Mouse (Mus musculus) kidney, adult 2 months (tissue): Measurements from ENCODE around the gene Gm28729. TPM values are rescaled to one million over a fixed set of nuclear protein-coding genes. Genes with fewer than 3 reads are reported as not detected.
"Not testable (repeated sequence)": the region's sequence is repeated elsewhere in the genome, so short reads cannot be mapped to it uniquely, and the experiment has no call there.

Experiments used
- DNase-seq: peaks from one replicate; pipeline ENCODE4 v3.0.0; 2021
- H3K27ac ChIP-seq: fragments of 200-500 bp; 2 replicates; pipeline ENCODE4 v1.5.1; 2012; ENCODE audit warnings: low read depth, low read length, control low read depth, inconsistent platforms; ENCODE audit not compliant: insufficient read depth
- H3K27me3 ChIP-seq: fragments of 200-500 bp; replicated peaks from 2 replicates; pipeline ENCODE4 v1.6.1; 2012; ENCODE audit warnings: mild to moderate bottlenecking, moderate library complexity, low read length, inconsistent platforms; ENCODE audit not compliant: control insufficient read depth, insufficient read depth
- H3K36me3 ChIP-seq: fragments of 200-500 bp; 2 replicates; pipeline ENCODE4 v1.6.1; 2012; ENCODE audit warnings: mild to moderate bottlenecking, moderate library complexity, low read length, inconsistent platforms; ENCODE audit not compliant: control insufficient read depth, insufficient read depth
- H3K4me1 ChIP-seq: fragments of 200-500 bp; 2 replicates; pipeline ENCODE4 v1.6.1; 2011; ENCODE audit warnings: low read length; ENCODE audit not compliant: control insufficient read depth, insufficient read depth
- H3K4me3 ChIP-seq: fragments of 200-500 bp; 2 replicates; pipeline ENCODE4 v1.5.1; 2011; ENCODE audit warnings: mild to moderate bottlenecking, low read depth, low read length, control low read depth; ENCODE audit not compliant: insufficient read depth
- CTCF ChIP-seq: fragments of 200-500 bp; conservative IDR thresholded peaks from 2 replicates; pipeline ENCODE4 v1.5.1; 2011; ENCODE audit warnings: low read depth, mild to moderate bottlenecking, control low read depth, low read length, moderate library complexity, mixed read lengths; ENCODE audit not compliant: insufficient read depth, insufficient read length
- POLR2A ChIP-seq: fragments of 200-500 bp; IDR thresholded peaks from one replicate; pipeline ENCODE4 v1.6.1; 2011; ENCODE audit warnings: low read depth, low read length, control low read depth
- WGBS: fragments of 180-500 bp; shearing (Covaris S2); methylation state at CpG from one replicate; pipeline ENCODE4 v1.1.7; 2018; 5-methylcytosine and 5-hydroxymethylcytosine counted together
- polyA plus RNA-seq: library from polyadenylated mRNA; depleted of rRNA; stranded (reverse); fragments of >200 nt; gene quantifications from 2 replicates; pipeline ENCODE4 v1.2.3, GENCODE M21; 2012

Gm28729 gene
- polyA plus RNA-seq, 1 experiment: not detected

GRCm38 (mm10) chr9:96483648-96484047 lies 41.4 kb downstream of the Gm28729 start:
- no peak overlapping the region for H3K27ac ChIP-seq
- 58% methylated on average over 2 of the region's 2 CpGs for WGBS
- no peak for DNase-seq
- H3K27me3 ChIP-seq: no peaks in the 10 kb centered on the region
- TF ChIP-seq CTCF: no peak
- TF ChIP-seq POLR2A: no peak
- no peak overlapping the region for H3K4me3 ChIP-seq
- no peaks in the 10 kb centered on the region for H3K36me3 ChIP-seq
- H3K4me1 ChIP-seq: no peaks in the 10 kb centered on the region

- 72% methylated on average over 3 of the region's 3 CpGs for WGBS
- no peak overlapping the region for H3K4me3 ChIP-seq
- no peak for DNase-seq
- no peaks in the 10 kb centered on the region for H3K27me3 ChIP-seq
- H3K27ac ChIP-seq: no peak overlapping the region
- no peaks in the 10 kb centered on the region for H3K36me3 ChIP-seq
- no peaks in the 10 kb centered on the region for H3K4me1 ChIP-seq
- TF ChIP-seq POLR2A (no peak), CTCF (no peak)
Measured at GRCm38 (mm10) chr9:96483028-96483427, 42.0 kb downstream of the Gm28729 start.

- Histone ChIP-seq H3K4me3 (peak within 1 kb of the TSS; percentile 80), H3K36me3 (no peaks in the 10 kb centered on the region), H3K27ac (peak within 1 kb of the TSS; percentile 41; the same call in 1 of the 2 replicates), H3K4me1 (peaks cover 3% of the 10 kb centered on the region; the same call in 1 of the 2 replicates), H3K27me3 (no peaks in the 10 kb centered on the region)
- WGBS: under 1% methylated on average over 74 of the region's 74 CpGs
- DNase-seq: peak; percentile 99
- TF ChIP-seq CTCF (no peak), POLR2A (peak; percentile 25)
Measured at GRCm38 (mm10) chr9:96478071-96478888, 46.8 kb downstream of the Gm28729 start, which contains the start of gene Rnf7. Gene Rnf7 (minus strand): TSS chr9:96478675.

GRCm38 (mm10) chr9:96472356-96472755 lies 52.7 kb downstream of the Gm28729 start:
- Histone ChIP-seq H3K27ac (no peak overlapping the region), H3K4me1 (peaks cover 1% of the 10 kb centered on the region; the same call in 1 of the 2 replicates), H3K4me3 (no peak overlapping the region), H3K27me3 (no peaks in the 10 kb centered on the region), H3K36me3 (no peaks in the 10 kb centered on the region)
- TF ChIP-seq CTCF: no peak
- no peak for TF ChIP-seq POLR2A
- WGBS: 84% methylated on average over 3 of the region's 3 CpGs
- DNase-seq: no peak

GRCm38 (mm10) chr9:96471681-96472080 lies 53.4 kb downstream of the Gm28729 start:
- not testable (repeated sequence) for H3K27ac ChIP-seq, H3K36me3 ChIP-seq, DNase-seq, H3K27me3 ChIP-seq, H3K4me3 ChIP-seq, H3K4me1 ChIP-seq
- 84% methylated on average over 4 of the region's 4 CpGs for WGBS

GRCm38 (mm10) chr9:96470266-96470974 lies 54.6 kb downstream of the Gm28729 start:
- Histone ChIP-seq H3K27me3 (no peaks in the 10 kb centered on the region), H3K27ac (no peak overlapping the region), H3K4me3 (no peak overlapping the region), H3K36me3 (no peaks in the 10 kb centered on the region), H3K4me1 (no peaks in the 10 kb centered on the region)
- DNase-seq: no peak
- TF ChIP-seq POLR2A (no peak), CTCF (no peak)
- WGBS: 93% methylated on average over 8 of the region's 8 CpGs

GRCm38 (mm10) chr9:96469556-96470265 lies 55.4 kb downstream of the Gm28729 start:
- no peak for DNase-seq
- Histone ChIP-seq H3K27me3 (no peaks in the 10 kb centered on the region), H3K36me3 (no peaks in the 10 kb centered on the region), H3K4me1 (no peaks in the 10 kb centered on the region), H3K4me3 (no peak overlapping the region), H3K27ac (no peak overlapping the region)
- TF ChIP-seq CTCF (no peak), POLR2A (no peak)
- 66% methylated on average over 8 of the region's 8 CpGs for WGBS
